Mouse (Mus musculus): Measurements from ENCODE around the gene Sesn3. TPM values are rescaled to one million over a fixed set of nuclear protein-coding genes. Genes with fewer than 3 reads are reported as not detected.

Gene Sesn3
- polyA plus RNA-seq, 1 experiment from 2014 or later: 12.9 TPM

GRCm38 (mm10) chr9:14262568-14262972, 12.3 kb upstream of the Sesn3 start:
- H3K4me2 ChIP-seq (ENCODE audit: low read length): no peak overlapping the region
- H3K9ac ChIP-seq (ENCODE audit: low read depth, low read length): no peak overlapping the region
- DNase-seq (ENCODE audit: low spot score) (no peak), ATAC-seq (replicated peaks; ENCODE audit: low FRiP score, low read depth) (no peak)
- no peaks in the 10 kb centered on the region for H3K4me1 ChIP-seq (replicated peaks; ENCODE audit: insufficient read depth, low read length)
- no peak overlapping the region for H3K27ac ChIP-seq
- H3K36me3 ChIP-seq (ENCODE audit: insufficient read depth, low read length): no peaks in the 10 kb centered on the region
- no peaks in the 10 kb centered on the region for H3K9me3 ChIP-seq (replicated peaks; ENCODE audit: low read length)
- TF ChIP-seq CTCF (IDR thresholded peaks at IDR 0.05; ENCODE audit: low read depth): no peak
- H3K27me3 ChIP-seq (ENCODE audit: insufficient read depth, low read length): no peaks in the 10 kb centered on the region
- WGBS: 73% methylated on average over 4 of the region's 4 CpGs
- no peak overlapping the region for H3K4me3 ChIP-seq (replicated peaks; ENCODE audit: low read depth, low read length)

DNA sequence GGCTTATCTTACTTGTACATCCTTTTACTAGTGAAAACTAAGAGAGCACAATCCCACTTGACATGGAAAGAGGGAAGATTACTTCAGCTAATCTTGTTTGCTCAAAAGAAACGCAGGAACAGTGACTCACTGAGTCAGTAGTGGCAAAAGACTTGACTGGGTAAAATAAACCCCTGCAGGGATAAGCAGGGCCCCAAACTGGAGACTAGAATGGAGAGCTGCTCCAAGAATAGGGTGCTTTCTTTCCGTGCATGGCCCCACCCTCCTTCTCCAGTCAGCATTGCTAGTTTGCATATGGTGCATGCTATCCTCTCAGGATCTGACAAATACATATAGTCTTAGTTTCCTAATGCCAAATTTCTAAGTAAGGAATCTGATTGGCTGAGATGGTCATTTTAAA, 8.4 kb upstream of the Sesn3 start:
- TF ChIP-seq CTCF (IDR thresholded peaks at IDR 0.05; ENCODE audit: low read depth): no peak
- 48% methylated on average over 2 of the region's 2 CpGs for WGBS

GRCm38 (mm10) chr9:14268578-14268977, 6.3 kb upstream of the Sesn3 start:
- no peak for ATAC-seq (replicated peaks; ENCODE audit: low FRiP score, low read depth)

More for the DNA sequence above, 8.4 kb upstream of the Sesn3 start:
- H3K27me3 ChIP-seq (ENCODE audit: insufficient read depth, low read length): no peaks in the 10 kb centered on the region
- ATAC-seq (replicated peaks; ENCODE audit: low FRiP score, low read depth): no peak
- no peaks in the 10 kb centered on the region for H3K9me3 ChIP-seq (replicated peaks; ENCODE audit: low read length)
- no peak overlapping the region for H3K27ac ChIP-seq
- no peaks in the 10 kb centered on the region for H3K4me1 ChIP-seq (replicated peaks; ENCODE audit: insufficient read depth, low read length)
- DNase-seq (ENCODE audit: low spot score): no peak
- H3K9ac ChIP-seq (ENCODE audit: low read depth, low read length): no peak overlapping the region
- H3K4me2 ChIP-seq (ENCODE audit: low read length): no peak overlapping the region
- no peak overlapping the region for H3K4me3 ChIP-seq (replicated peaks; ENCODE audit: low read depth, low read length)
- no peaks in the 10 kb centered on the region for H3K36me3 ChIP-seq (ENCODE audit: insufficient read depth, low read length)

GRCm38 (mm10) chr9:14272921-14273320, 1.9 kb upstream of the Sesn3 start:
- H3K4me3 ChIP-seq (replicated peaks; ENCODE audit: low read depth, low read length): no peak overlapping the region
- TF ChIP-seq CTCF (IDR thresholded peaks at IDR 0.05; ENCODE audit: low read depth): no peak
- H3K36me3 ChIP-seq (ENCODE audit: insufficient read depth, low read length): no peaks in the 10 kb centered on the region
- no peaks in the 10 kb centered on the region for H3K9me3 ChIP-seq (replicated peaks; ENCODE audit: low read length)
- WGBS: 55% methylated on average over 1 of the region's 1 CpGs
- no peaks in the 10 kb centered on the region for H3K27me3 ChIP-seq (ENCODE audit: insufficient read depth, low read length)
- no peak for DNase-seq (ENCODE audit: low spot score)
- no peak for ATAC-seq (replicated peaks; ENCODE audit: low FRiP score, low read depth)
- no peak overlapping the region for H3K4me2 ChIP-seq (ENCODE audit: low read length)
- H3K9ac ChIP-seq (ENCODE audit: low read depth, low read length): no peak overlapping the region
- H3K27ac ChIP-seq: no peak overlapping the region
- H3K4me1 ChIP-seq (replicated peaks; ENCODE audit: insufficient read depth, low read length): no peaks in the 10 kb centered on the region

More at GRCm38 (mm10) chr9:14268578-14268977, 6.3 kb upstream of the Sesn3 start:
- no peak for DNase-seq (ENCODE audit: low spot score)
- H3K4me1 ChIP-seq (replicated peaks; ENCODE audit: insufficient read depth, low read length): no peaks in the 10 kb centered on the region
- no peaks in the 10 kb centered on the region for H3K36me3 ChIP-seq (ENCODE audit: insufficient read depth, low read length)
- no peak overlapping the region for H3K9ac ChIP-seq (ENCODE audit: low read depth, low read length)
- H3K4me2 ChIP-seq (ENCODE audit: low read length): no peak overlapping the region
- H3K27ac ChIP-seq: no peak overlapping the region
- H3K9me3 ChIP-seq (replicated peaks; ENCODE audit: low read length): no peaks in the 10 kb centered on the region
- H3K4me3 ChIP-seq (replicated peaks; ENCODE audit: low read depth, low read length): no peak overlapping the region
- no peak for TF ChIP-seq CTCF (IDR thresholded peaks at IDR 0.05; ENCODE audit: low read depth)
- H3K27me3 ChIP-seq (ENCODE audit: insufficient read depth, low read length): no peaks in the 10 kb centered on the region
- 85% methylated on average over 2 of the region's 2 CpGs for WGBS

- no peaks in the 10 kb centered on the region for H3K27me3 ChIP-seq (ENCODE audit: insufficient read depth, low read length)
- no peaks in the 10 kb centered on the region for H3K36me3 ChIP-seq (ENCODE audit: insufficient read depth, low read length)
- DNase-seq (ENCODE audit: low spot score) (no peak), ATAC-seq (replicated peaks; ENCODE audit: low FRiP score, low read depth) (no peak)
- peak overlapping the region; percentile 57 for H3K4me2 ChIP-seq (ENCODE audit: low read length)
- no peak overlapping the region for H3K9ac ChIP-seq (ENCODE audit: low read depth, low read length)
- no peaks in the 10 kb centered on the region for H3K9me3 ChIP-seq (replicated peaks; ENCODE audit: low read length)
- 36% methylated on average over 5 of the region's 5 CpGs for WGBS
- no peak for TF ChIP-seq CTCF (IDR thresholded peaks at IDR 0.05; ENCODE audit: low read depth)
- H3K27ac ChIP-seq: peak overlapping the region; percentile 87; the same call in 1 of the 2 replicates
- H3K4me1 ChIP-seq (replicated peaks; ENCODE audit: insufficient read depth, low read length): no peaks in the 10 kb centered on the region
- no peak overlapping the region for H3K4me3 ChIP-seq (replicated peaks; ENCODE audit: low read depth, low read length)
Observed at GRCm38 (mm10) chr9:14274586-14274985, 281 bp upstream of the Sesn3 start.

GRCm38 (mm10) chr9:14275792-14276480, 1.1 kb downstream of the Sesn3 start:
- no peaks in the 10 kb centered on the region for H3K9me3 ChIP-seq (replicated peaks; ENCODE audit: low read length)
- peak overlapping the region; percentile 98 for H3K27ac ChIP-seq
- no peaks in the 10 kb centered on the region for H3K27me3 ChIP-seq (ENCODE audit: insufficient read depth, low read length)
- peak overlapping the region; percentile 70 for H3K4me2 ChIP-seq (ENCODE audit: low read length)
- TF ChIP-seq CTCF (IDR thresholded peaks at IDR 0.05; ENCODE audit: low read depth): peak; percentile 88
- WGBS: under 1% methylated on average over 52 of the region's 54 CpGs
- peak overlapping the region; percentile 95 for H3K4me3 ChIP-seq (replicated peaks; ENCODE audit: low read depth, low read length)
- H3K4me1 ChIP-seq (replicated peaks; ENCODE audit: insufficient read depth, low read length): no peaks in the 10 kb centered on the region
- H3K36me3 ChIP-seq (ENCODE audit: insufficient read depth, low read length): no peaks in the 10 kb centered on the region
- DNase-seq (ENCODE audit: low spot score) (peak; percentile 100), ATAC-seq (replicated peaks; ENCODE audit: low FRiP score, low read depth) (peak; percentile 98)
- H3K9ac ChIP-seq (ENCODE audit: low read depth, low read length): peak overlapping the region; percentile 87
